Mouse (Mus musculus) heart, adult 2 months (tissue): ENCODE measurements around the gene Hfe. TPM values are rescaled to one million over a fixed set of nuclear protein-coding genes. Genes with fewer than 3 reads are reported as not detected.

Experiments
- DNase-seq, 2 experiments: peaks; one replicate each; pipeline ENCODE4 v3.0.0; 2021
- H3K27ac ChIP-seq: fragments of 200-600 bp; 2 replicates; pipeline ENCODE4 v1.8.1; 2022
- H3K27me3 ChIP-seq: fragments of 200-500 bp; 2 replicates; pipeline ENCODE4 v1.6.1; 2012; ENCODE audit warnings: mild to moderate bottlenecking, low read length, inconsistent platforms, mixed read lengths; ENCODE audit not compliant: control insufficient read depth, insufficient read depth
- H3K36me3 ChIP-seq: fragments of 200-500 bp; 2 replicates; pipeline ENCODE4 v1.6.1; 2012; ENCODE audit warnings: low read length, inconsistent platforms; ENCODE audit not compliant: control insufficient read depth, insufficient read depth
- H3K4me1 ChIP-seq: fragments of 200-500 bp; 2 replicates; pipeline ENCODE4 v1.6.1; 2011; ENCODE audit warnings: low read length; ENCODE audit not compliant: control insufficient read depth, insufficient read depth
- H3K4me3 ChIP-seq: fragments of 200-600 bp; 2 replicates; pipeline ENCODE4 v1.8.1; 2022
- H3K79me2 ChIP-seq: fragments of 200-500 bp; replicated peaks from 2 replicates; pipeline ENCODE4 v1.6.1; 2012; ENCODE audit warnings: mild to moderate bottlenecking, inconsistent platforms, low read length, moderate library complexity, mixed read lengths; ENCODE audit not compliant: control insufficient read depth, insufficient read depth
- H3K9ac ChIP-seq: fragments of 200-500 bp; 2 replicates; pipeline ENCODE4 v1.6.1; 2012; ENCODE audit warnings: low read depth, mild to moderate bottlenecking, control low read depth, inconsistent platforms, low read length, mixed read lengths
- CTCF ChIP-seq: fragments of 200-600 bp; IDR thresholded peaks from 2 replicates; pipeline ENCODE4 v1.8.1; 2022; ENCODE audit warnings: antibody characterized with exemption, mild to moderate bottlenecking, moderate library complexity
- EP300 ChIP-seq: fragments of 200-500 bp; IDR thresholded peaks from 2 replicates; pipeline ENCODE4 v1.6.1; 2011; ENCODE audit warnings: low read depth, low read length, control low read depth; ENCODE audit not compliant: insufficient read depth
- POLR2A ChIP-seq: fragments of 200-500 bp; IDR thresholded peaks from 2 replicates; pipeline ENCODE4 v1.6.1; 2011; ENCODE audit warnings: mild to moderate bottlenecking, low read depth, low read length, control low read depth; ENCODE audit not compliant: insufficient read depth
- WGBS: fragments of 180-500 bp; shearing (Covaris S2); methylation state at CpG from one replicate; pipeline ENCODE4 v1.1.7; 2018; 5-methylcytosine and 5-hydroxymethylcytosine counted together
- intact Hi-C: fragments of 180-260 bp; cut with DNase I; formaldehyde crosslinking; loops from one replicate; pipeline ENCODE4 v1.15.1; 2025
- microRNA-seq, 2 experiments: library from miRNA; unstranded; fragments of <30 nt; microRNA quantifications; one replicate each; pipeline ENCODE4 v1.2.0; 2021
- polyA plus RNA-seq: library from polyadenylated mRNA; depleted of rRNA; stranded (reverse); fragments of >200 nt; gene quantifications from 2 replicates; pipeline ENCODE4 v1.2.3, GENCODE M21; 2012; rRNA removed
- total RNA-seq, 2 experiments: library from RNA; stranded (reverse); gene quantifications; 2 replicates each; pipeline ENCODE4 v1.2.3; 2021

The Hfe gene
- total and polyA plus RNA-seq, 3 experiments = 16.8 to 62.8 (median 58.9) TPM

GRCm38 (mm10) chr13:23681990-23682582 is 28.6 kb downstream of the Hfe start:
- Histone ChIP-seq H3K4me1 (no peaks in the 10 kb centered on the region; the same call in 1 of the 2 replicates), H3K79me2 (no peaks in the 10 kb centered on the region), H3K27ac (no peak overlapping the region), H3K9ac (no peak overlapping the region), H3K4me3 (no peak overlapping the region), H3K36me3 (peaks cover 2% of the 10 kb centered on the region), H3K27me3 (no peaks in the 10 kb centered on the region)
- WGBS = 89% methylated on average over 6 of the region's 6 CpGs
- TF ChIP-seq CTCF (no peak), POLR2A (no peak), EP300 (no peak)
- no peak for DNase-seq
- intact Hi-C loops = loop anchor here (2.0 to 10.0 kb wide), 2 partner anchors 59 to 1927 kb away; partner anchors contain the start of genes Hist1h1e, Hist1h2ak, Hist1h2bn and Hist1h4k

DNA sequence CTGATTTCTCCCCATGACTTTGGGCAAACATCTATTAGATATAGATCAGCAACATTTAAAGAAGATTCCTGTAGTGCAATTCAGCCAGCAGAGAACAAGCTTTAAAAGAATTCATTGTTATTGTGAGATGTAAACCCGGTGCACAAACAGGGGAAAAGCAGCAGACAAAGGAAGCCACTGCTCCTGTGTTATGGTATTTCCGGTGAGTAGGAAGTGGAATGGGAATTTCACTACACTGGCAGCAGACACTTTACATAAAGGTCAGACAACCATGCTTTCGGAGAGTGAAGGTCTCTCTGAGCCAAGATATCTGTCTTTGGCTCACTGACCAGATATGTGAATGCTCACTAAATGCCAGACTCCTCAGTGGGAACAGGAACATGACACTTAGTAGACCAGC is 48.1 kb downstream of the Hfe start:
- Histone ChIP-seq H3K4me1 (no peaks in the 10 kb centered on the region), H3K27me3 (no peaks in the 10 kb centered on the region), H3K9ac (no peak overlapping the region), H3K36me3 (no peaks in the 10 kb centered on the region), H3K4me3 (no peak overlapping the region), H3K27ac (no peak overlapping the region), H3K79me2 (no peaks in the 10 kb centered on the region)
- intact Hi-C loops = no loop called here
- TF ChIP-seq POLR2A (no peak), CTCF (no peak), EP300 (no peak)
- no peak for DNase-seq
- WGBS = 21% methylated on average over 3 of the region's 3 CpGs

DNA sequence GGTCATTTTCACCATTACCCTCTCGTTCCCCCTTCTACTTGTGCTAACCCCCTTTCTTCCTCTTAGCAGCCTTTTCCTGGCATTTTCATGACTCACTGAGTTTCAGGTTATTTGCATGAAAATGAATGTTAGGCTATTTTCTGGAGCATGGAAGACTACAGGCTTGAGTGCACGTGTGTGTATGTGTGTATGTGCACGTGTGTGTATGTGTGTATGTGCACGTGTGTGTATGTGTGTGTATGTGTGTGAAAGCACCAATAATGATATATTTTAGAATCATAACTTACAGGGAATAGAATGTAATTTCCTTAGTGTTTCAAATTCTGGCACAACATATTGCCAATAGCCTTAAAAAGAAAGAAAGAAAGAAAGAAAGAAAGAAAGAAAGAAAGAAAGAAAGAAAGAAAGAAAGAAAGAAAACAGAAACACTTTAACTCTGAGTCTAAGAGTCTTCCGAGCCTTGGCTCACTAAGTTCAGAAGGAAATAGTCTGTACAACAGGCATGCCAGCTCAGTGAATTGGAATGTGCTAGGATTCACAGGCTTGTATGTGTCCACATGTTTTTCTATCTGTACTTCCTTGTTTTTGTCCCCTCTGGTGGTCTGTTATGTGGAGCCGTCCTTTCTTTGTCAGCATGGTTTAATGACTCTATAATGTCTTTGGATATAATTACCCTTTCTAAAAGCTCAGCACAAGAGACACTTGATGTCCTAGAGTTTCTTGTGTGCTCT is 50.9 kb downstream of the Hfe start:
- H3K36me3 ChIP-seq = no peaks in the 10 kb centered on the region
- no peaks in the 10 kb centered on the region for H3K79me2 ChIP-seq
- no peaks in the 10 kb centered on the region for H3K4me1 ChIP-seq
- intact Hi-C loops = no loop called here
- H3K27me3 ChIP-seq = no peaks in the 10 kb centered on the region
- H3K4me3 ChIP-seq = no peak overlapping the region
- no peak for DNase-seq
- no peak overlapping the region for H3K9ac ChIP-seq
- no peak for TF ChIP-seq CTCF
- no peak for TF ChIP-seq POLR2A
- no peak for TF ChIP-seq EP300
- 48% methylated on average over 6 of the region's 6 CpGs for WGBS
- no peak overlapping the region for H3K27ac ChIP-seq

Small RNA genes lying within 50 kb of the gene (microRNA-seq; reads per million reads assigned to microRNA genes)
- gene Gm44314 = 0 reads per million in 2 experiments
- gene Gm44350 = 0 reads per million in 2 experiments
- 0 reads per million in 2 experiments for gene Gm44484

Other genes starting within 250 kb of the Hfe start
Only the 30 nearest of the 38 such genes appear.
- 1 to 10 TPM; 1.1 to 1.2 TPM for gene Hist1h2bh, start 167.5 kb downstream of the Hfe start, total RNA-seq
- 0.29 and 0.61 TPM in 2 replicates for gene Hist1h2bh, start 167.5 kb downstream of the Hfe start, polyA plus RNA-seq
- 1 to 10 TPM; 5.1 to 5.5 TPM for gene Hist1h3f, start 166.8 kb downstream of the Hfe start, total RNA-seq
- 0.94 and 1.1 TPM in 2 replicates for gene Hist1h3f, start 166.8 kb downstream of the Hfe start, polyA plus RNA-seq
- gene Hist1h4f, start 159.2 kb downstream of the Hfe start, total RNA-seq = 10 to 100 TPM; 14.7 to 19.6 TPM
- gene Hist1h4f, start 159.2 kb downstream of the Hfe start, polyA plus RNA-seq = 0.88 TPM in 1 of 2 replicates, not detected in the other
- gene Hist1h1d, start 157.6 kb downstream of the Hfe start, total RNA-seq = under 1 TPM; 0.86 to 0.91 TPM
- gene Hist1h1d, start 157.6 kb downstream of the Hfe start, polyA plus RNA-seq = 0.04 and 0.09 TPM in 2 replicates
- 10 to 100 TPM; 14.0 to 14.6 TPM for gene Hist1h3e, start 148.5 kb downstream of the Hfe start, total RNA-seq
- gene Hist1h3e, start 148.5 kb downstream of the Hfe start, polyA plus RNA-seq = 1.8 and 2.0 TPM in 2 replicates
- 1 to 10 TPM; 1.8 to 2.8 TPM for gene Hist1h2ae, start 139.6 kb downstream of the Hfe start, total RNA-seq
- gene Hist1h2ae, start 139.6 kb downstream of the Hfe start, polyA plus RNA-seq = 0.49 and 0.50 TPM in 2 replicates
- gene Hist1h2bg, start 139.5 kb downstream of the Hfe start, total RNA-seq = 10 to 100 TPM; 16.4 to 19.5 TPM
- 3.3 TPM in 2 replicates for gene Hist1h2bg, start 139.5 kb downstream of the Hfe start, polyA plus RNA-seq
- gene Hist1h2bf, start 136.7 kb downstream of the Hfe start, total RNA-seq = 1 to 10 TPM; 5.2 to 8.4 TPM
- 1.00 TPM in 1 of 2 replicates, not detected in the other for gene Hist1h2bf, start 136.7 kb downstream of the Hfe start, polyA plus RNA-seq
- gene Hist1h2ad, start 136.5 kb downstream of the Hfe start, total RNA-seq = 1 to 10 TPM; 1.4 to 2.8 TPM
- gene Hist1h2ad, start 136.5 kb downstream of the Hfe start, polyA plus RNA-seq = 0.61 TPM in 1 of 2 replicates, not detected in the other
- gene Hist1h3d, start 135.1 kb downstream of the Hfe start, total RNA-seq = 1 to 10 TPM; 1.5 to 2.3 TPM
- gene Hist1h3d, start 135.1 kb downstream of the Hfe start, polyA plus RNA-seq = 1.1 and 1.6 TPM in 2 replicates
- gene Hist1h4d, start 129.3 kb downstream of the Hfe start, total RNA-seq = 10 to 100 TPM; 47.3 to 51.7 TPM
- 1.7 and 2.5 TPM in 2 replicates for gene Hist1h4d, start 129.3 kb downstream of the Hfe start, polyA plus RNA-seq
- gene Hist1h2be, start 89.7 kb downstream of the Hfe start, total RNA-seq = 1 to 10 TPM; 8.8 to 9.8 TPM
- gene Hist1h2be, start 89.7 kb downstream of the Hfe start, polyA plus RNA-seq = 2.4 and 4.9 TPM in 2 replicates
- gene Hist1h1e, start 88.3 kb downstream of the Hfe start, total RNA-seq = 10 to 100 TPM; 20.4 to 28.8 TPM
- gene Hist1h1e, start 88.3 kb downstream of the Hfe start, polyA plus RNA-seq = 1.3 and 3.2 TPM in 2 replicates
- gene Hist1h2ac, start 26.9 kb downstream of the Hfe start, total RNA-seq = 1 to 10 TPM; 1.3 to 1.6 TPM
- gene Hist1h2ac, start 26.9 kb downstream of the Hfe start, polyA plus RNA-seq = 0.57 and 0.76 TPM in 2 replicates
- gene Hist1h2bc, start 26.7 kb downstream of the Hfe start, total RNA-seq = 10 to 100 TPM; 73.4 to 78.7 TPM
- gene Hist1h2bc, start 26.7 kb downstream of the Hfe start, polyA plus RNA-seq = 119 and 135 TPM in 2 replicates
- gene Hist1h1t, start 15.0 kb downstream of the Hfe start, total RNA-seq = not detected
- not detected in 2 replicates for gene Hist1h1t, start 15.0 kb downstream of the Hfe start, polyA plus RNA-seq
- 10 to 100 TPM; 42.3 to 45.8 TPM for gene Hist1h4c, start 12.4 kb downstream of the Hfe start, total RNA-seq
- gene Hist1h4c, start 12.4 kb downstream of the Hfe start, polyA plus RNA-seq = 1.5 and 3.2 TPM in 2 replicates
- 100 to 1,000 TPM; 147 to 185 TPM for gene Hist1h1c, start 28.0 kb upstream of the Hfe start, total RNA-seq
- 55.5 and 80.0 TPM in 2 replicates for gene Hist1h1c, start 28.0 kb upstream of the Hfe start, polyA plus RNA-seq
- gene Hist1h3c, start 34.7 kb upstream of the Hfe start, total RNA-seq = 1 to 10 TPM in 1 of 2 experiments, not detected in 1; 2.5 TPM
- gene Hist1h3c, start 34.7 kb upstream of the Hfe start, polyA plus RNA-seq = 0.64 TPM in 1 of 2 replicates, not detected in the other
- 1 to 10 TPM; 3.2 to 4.9 TPM for gene Hist1h2bb, start 35.9 kb upstream of the Hfe start, total RNA-seq
- 0.47 and 0.76 TPM in 2 replicates for gene Hist1h2bb, start 35.9 kb upstream of the Hfe start, polyA plus RNA-seq
- gene Hist1h2ab, start 40.3 kb upstream of the Hfe start, total RNA-seq = 1 to 10 TPM; 4.4 to 6.7 TPM
- 0.51 TPM in 1 of 2 replicates, not detected in the other for gene Hist1h2ab, start 40.3 kb upstream of the Hfe start, polyA plus RNA-seq
- 1 to 10 TPM; 6.4 to 8.0 TPM for gene Hist1h3b, start 41.4 kb upstream of the Hfe start, total RNA-seq
- gene Hist1h3b, start 41.4 kb upstream of the Hfe start, polyA plus RNA-seq = 1.7 TPM in 1 of 2 replicates, not detected in the other
- 10 to 100 TPM in 1 of 2 experiments, 1 to 10 TPM in 1; 4.9 to 11.3 TPM for gene Hist1h4b, start 46.2 kb upstream of the Hfe start, total RNA-seq
- 1.1 TPM in 1 of 2 replicates, not detected in the other for gene Hist1h4b, start 46.2 kb upstream of the Hfe start, polyA plus RNA-seq
- gene Hist1h4a, start 50.4 kb upstream of the Hfe start, total RNA-seq = 1 to 10 TPM; 6.2 to 7.2 TPM
- gene Hist1h4a, start 50.4 kb upstream of the Hfe start, polyA plus RNA-seq = 0.47 TPM in 1 of 2 replicates, not detected in the other
- 1 to 10 TPM; 5.1 to 8.9 TPM for gene Hist1h3a, start 51.5 kb upstream of the Hfe start, total RNA-seq
- gene Hist1h3a, start 51.5 kb upstream of the Hfe start, polyA plus RNA-seq = not detected in 2 replicates
- gene Hist1h1a, start 52.8 kb upstream of the Hfe start, total RNA-seq = 1 to 10 TPM; 2.0 to 3.4 TPM
- gene Hist1h1a, start 52.8 kb upstream of the Hfe start, polyA plus RNA-seq = 0.21 and 0.26 TPM in 2 replicates
- under 1 TPM in 1 of 2 experiments, not detected in 1; 0.11 TPM for gene Trim38, start 59.1 kb upstream of the Hfe start, total RNA-seq
- 0.08 and 0.12 TPM in 2 replicates for gene Trim38, start 59.1 kb upstream of the Hfe start, polyA plus RNA-seq
- not detected for gene Slc17a2, start 96.1 kb upstream of the Hfe start, total RNA-seq
- gene Slc17a2, start 96.1 kb upstream of the Hfe start, polyA plus RNA-seq = 0.06 and 0.09 TPM in 2 replicates
- not detected for gene Slc17a3, start 128.6 kb upstream of the Hfe start, total RNA-seq
- not detected in 2 replicates for gene Slc17a3, start 128.6 kb upstream of the Hfe start, polyA plus RNA-seq
- gene Slc17a1, start 156.9 kb upstream of the Hfe start, total RNA-seq = not detected
- not detected in 2 replicates for gene Slc17a1, start 156.9 kb upstream of the Hfe start, polyA plus RNA-seq